Mouse (Mus musculus) embryonic fibroblast, embryonic 13.5 days (primary cell): ENCODE measurements around the gene Aacs. TPM values are rescaled to one million over a fixed set of nuclear protein-coding genes. Genes with fewer than 3 reads are reported as not detected.

ENCODE experiments used
- H3K27ac ChIP-seq: 2 replicates; pipeline ENCODE4 v1.5.1; 2012; ENCODE audit warnings: low read length, control low read depth, inconsistent platforms; ENCODE audit not compliant: insufficient read depth
- H3K4me1 ChIP-seq: 2 replicates; pipeline ENCODE4 v1.6.1; 2011; ENCODE audit warnings: low read length; ENCODE audit not compliant: control insufficient read depth, insufficient read depth
- H3K4me3 ChIP-seq: 2 replicates; pipeline ENCODE4 v1.5.1; 2011; ENCODE audit warnings: mild to moderate bottlenecking, control low read depth, low read length; ENCODE audit not compliant: insufficient read depth
- CTCF ChIP-seq: IDR thresholded peaks from 2 replicates; pipeline ENCODE4 v1.5.1; 2011; ENCODE audit warnings: mild to moderate bottlenecking, control low read depth, low read length, moderate library complexity, borderline replicate concordance; ENCODE audit not compliant: insufficient read depth
- POLR2A ChIP-seq: IDR thresholded peaks from 2 replicates; pipeline ENCODE4 v1.6.1; 2011; ENCODE audit warnings: low read depth, mild to moderate bottlenecking, control low read depth, low read length, moderate library complexity
- polyA plus RNA-seq: library from polyadenylated mRNA; stranded (reverse); fragments of >200 nt; gene quantifications from 2 replicates; pipeline ENCODE4 v1.2.4, GENCODE M21; 2011; ENCODE audit warnings: low read depth; ENCODE audit not compliant: missing spikeins, insufficient read length

The Aacs gene
- polyA plus RNA-seq, 1 experiment: 40.7 TPM

DNA sequence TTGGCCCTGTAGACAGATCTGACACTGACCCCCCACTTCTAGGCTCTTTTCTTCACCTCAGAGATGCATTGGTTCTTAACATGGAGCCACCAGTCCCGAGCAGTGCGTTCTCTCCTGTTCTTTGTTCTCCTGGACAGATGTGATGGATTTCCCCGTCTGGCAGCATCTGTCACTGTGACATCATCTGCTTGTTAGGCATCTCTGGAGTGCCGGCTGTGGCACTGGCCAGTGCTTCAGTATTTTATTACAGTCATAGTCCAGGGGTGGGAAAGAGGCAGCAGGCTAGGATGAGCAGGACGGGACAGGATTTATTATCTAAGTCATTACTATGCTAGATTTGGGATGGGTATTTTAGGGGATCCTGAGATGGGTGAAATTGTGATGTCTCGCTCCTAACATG lies 87.9 kb downstream of the Aacs start:
- H3K4me3 ChIP-seq: no peak overlapping the region
- H3K27ac ChIP-seq: no peak overlapping the region
- no peaks in the 10 kb centered on the region for H3K4me1 ChIP-seq
- TF ChIP-seq POLR2A (no peak), CTCF (no peak)

- TF ChIP-seq CTCF (no peak), POLR2A (no peak)
- no peak overlapping the region for H3K27ac ChIP-seq
Measured at GRCm38 (mm10) chr5:125565725-125566124, 90.1 kb downstream of the Aacs start.

More at GRCm38 (mm10) chr5:125565725-125566124, 90.1 kb downstream of the Aacs start:
- Histone ChIP-seq H3K4me1 (no peaks in the 10 kb centered on the region), H3K4me3 (no peak overlapping the region)

Other genes starting within 250 kb of the Aacs start
- gene Scarb1, start 134.7 kb upstream of the Aacs start, polyA plus RNA-seq: 46.8 and 47.8 TPM in 2 replicates
- not detected in 2 replicates for gene Gm10382, start 86.5 kb upstream of the Aacs start, polyA plus RNA-seq
- 543 and 665 TPM in 2 replicates for gene Ubc, start 85.6 kb upstream of the Aacs start, polyA plus RNA-seq
- gene Dhx37, start 41.7 kb upstream of the Aacs start, polyA plus RNA-seq: 18.6 and 27.6 TPM in 2 replicates
- 30.2 and 37.5 TPM in 2 replicates for gene Bri3bp, start 34.2 kb upstream of the Aacs start, polyA plus RNA-seq
- 0.07 TPM in 1 of 2 replicates, not detected in the other for gene Tmem132b, start 56.0 kb downstream of the Aacs start, polyA plus RNA-seq